Mouse (Mus musculus) erythroid progenitor cell, adult 5-6 weeks (primary cell): ENCODE results near the gene Elf5. TPM values are rescaled to one million over a fixed set of nuclear protein-coding genes. Genes with fewer than 3 reads are reported as not detected.

Experiments used
- ATAC-seq: replicated peaks from 2 replicates; pipeline ENCODE4 v1.8.0; 2016; ENCODE audit warnings: moderate number of reproducible peaks, mild to moderate bottlenecking, moderate TSS enrichment, inconsistent platforms; ENCODE audit not compliant: poor library complexity, low FRiP score, severe bottlenecking
- total RNA-seq, 2 experiments: library from RNA; stranded (forward) in 1 of 2; stranded (reverse) in 1 of 2; fragments of 150-400 nt in 1 of 2; fragments of 186-747, 209-891 nt in 1 of 2; gene quantifications; 2 replicates each; pipeline versions ENCODE4 v1.2.3 to v1.2.4; 2015 to 2017; ENCODE audit warnings: low replicate concordance in 2 of 2

Elf5 gene
- total RNA-seq (2015; ENCODE audit: low replicate concordance) (not detected in 2 replicates), total RNA-seq (2017; ENCODE audit: low replicate concordance) (not detected in 2 replicates)

- ATAC-seq = no peak
These were observed at the start of gene Elf5 for GRCm38 (mm10) chr2:103411348-103411747. Elf5 (plus strand) TSS chr2:103411688.

GRCm38 (mm10) chr2:103372541-103372940 is 38.9 kb upstream of the Elf5 start:
- no peak for ATAC-seq

DNA sequence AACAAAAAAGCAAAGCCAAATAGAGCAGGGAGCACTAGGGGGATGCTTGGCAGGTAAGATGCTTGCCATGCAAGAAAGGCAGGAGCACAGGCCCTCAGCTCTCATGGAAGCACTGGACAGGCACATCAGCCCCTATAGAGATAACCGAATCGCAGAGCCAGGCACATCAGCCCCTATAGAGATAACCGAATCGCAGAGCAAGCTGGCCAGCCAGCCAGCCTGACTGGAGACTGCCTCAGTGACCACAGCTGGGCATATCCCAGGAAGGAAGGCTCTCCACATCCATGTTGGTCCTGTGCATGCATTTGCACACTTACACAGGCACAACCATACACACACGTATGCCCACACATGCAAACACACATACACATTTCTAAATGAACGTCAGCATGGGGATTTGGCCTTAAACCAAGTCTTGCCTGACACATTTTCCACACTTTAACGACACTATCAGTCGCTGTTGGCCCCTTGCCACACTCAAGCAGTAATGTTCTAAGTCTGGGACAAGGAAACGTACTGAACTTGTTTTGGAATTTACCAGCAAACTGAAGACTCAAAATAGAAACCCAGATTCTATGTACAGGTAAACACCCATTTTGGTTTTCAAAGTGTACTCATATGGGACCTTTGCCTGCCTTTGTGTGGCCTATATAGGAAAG is 31.9 kb upstream of the Elf5 start:
- no peak for ATAC-seq

DNA sequence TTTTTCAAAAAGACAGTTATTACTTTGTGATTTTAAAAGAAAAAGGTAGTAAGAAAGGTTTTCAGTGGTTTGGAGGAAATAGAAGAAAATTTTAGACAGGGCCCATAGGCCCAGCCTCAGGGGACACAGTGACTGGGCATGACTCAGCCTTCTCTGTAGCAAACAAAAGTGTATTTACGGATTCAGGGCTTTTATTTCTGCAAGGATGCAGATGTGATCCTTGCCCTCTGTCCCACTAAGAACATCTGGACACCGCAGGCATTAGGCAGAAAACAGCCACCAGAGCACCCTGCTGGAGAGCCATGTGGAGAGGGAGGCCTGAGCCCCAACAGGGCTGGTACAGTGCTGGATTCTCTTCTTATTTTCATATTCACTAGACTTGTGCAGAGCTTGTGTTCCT is 29.3 kb upstream of the Elf5 start:
- ATAC-seq = no peak

DNA sequence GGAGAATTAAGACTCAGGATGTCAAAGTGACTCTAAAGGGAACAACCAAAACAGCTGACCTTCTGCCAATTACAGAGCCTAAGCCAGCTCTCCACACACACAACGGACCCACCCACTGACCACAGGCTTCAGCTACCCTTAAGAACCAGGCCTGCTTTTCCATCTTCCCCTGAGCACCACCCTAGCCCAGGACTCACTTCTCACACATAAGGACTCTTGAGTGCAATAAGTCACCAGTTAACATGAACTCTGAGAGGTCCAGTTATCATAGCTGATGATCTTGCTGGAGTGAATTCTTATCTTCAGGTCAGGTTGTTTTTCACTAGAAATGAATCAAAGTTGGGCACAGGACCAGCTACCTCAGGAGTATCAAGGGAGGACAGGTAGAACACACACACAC is 23.6 kb upstream of the Elf5 start:
- ATAC-seq = no peak

GRCm38 (mm10) chr2:103388311-103388710 is 23.2 kb upstream of the Elf5 start:
- no peak for ATAC-seq

DNA sequence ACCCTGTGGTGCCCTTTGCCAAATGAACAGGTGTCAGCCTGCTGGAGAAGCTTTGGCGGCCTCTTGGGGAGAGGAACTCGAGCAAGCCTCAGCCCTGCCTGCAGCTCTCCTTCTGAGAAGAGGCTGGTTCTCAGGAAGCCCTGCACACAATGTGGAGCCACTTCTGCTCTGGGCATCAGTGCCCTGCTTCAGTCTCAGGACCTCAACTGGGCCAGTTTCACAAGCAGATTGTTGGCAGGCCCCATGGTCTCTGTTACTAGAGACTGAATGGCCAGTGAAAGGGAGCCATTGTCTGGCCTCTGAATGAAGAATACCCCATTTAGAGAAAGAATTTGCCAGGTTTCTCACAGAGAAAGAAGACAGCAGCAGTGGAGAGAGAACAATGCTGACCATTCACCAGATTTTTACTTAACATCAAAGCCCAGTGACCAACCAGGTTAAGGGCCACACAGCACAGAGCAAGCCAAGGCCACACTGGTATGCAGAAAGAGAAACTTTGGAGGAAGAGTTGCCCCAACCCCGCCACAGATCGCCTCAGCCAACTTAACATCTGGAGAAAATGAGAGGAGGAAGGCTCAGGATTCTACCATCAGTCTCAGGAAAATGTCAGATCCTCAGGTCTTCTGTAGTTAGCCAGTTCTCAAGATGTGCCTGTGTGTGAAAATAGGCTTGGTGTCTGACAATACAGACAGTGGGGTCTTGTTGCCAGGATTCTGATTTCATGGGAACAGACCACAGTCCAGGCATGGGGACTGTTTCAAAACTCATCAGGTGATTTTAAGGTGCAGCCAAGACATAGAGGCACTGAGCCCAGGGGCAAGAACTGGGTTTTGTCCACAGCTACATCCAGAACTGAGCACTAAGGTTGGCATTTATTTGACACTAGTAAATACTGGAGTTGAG is 21.2 kb upstream of the Elf5 start:
- no peak for ATAC-seq

DNA sequence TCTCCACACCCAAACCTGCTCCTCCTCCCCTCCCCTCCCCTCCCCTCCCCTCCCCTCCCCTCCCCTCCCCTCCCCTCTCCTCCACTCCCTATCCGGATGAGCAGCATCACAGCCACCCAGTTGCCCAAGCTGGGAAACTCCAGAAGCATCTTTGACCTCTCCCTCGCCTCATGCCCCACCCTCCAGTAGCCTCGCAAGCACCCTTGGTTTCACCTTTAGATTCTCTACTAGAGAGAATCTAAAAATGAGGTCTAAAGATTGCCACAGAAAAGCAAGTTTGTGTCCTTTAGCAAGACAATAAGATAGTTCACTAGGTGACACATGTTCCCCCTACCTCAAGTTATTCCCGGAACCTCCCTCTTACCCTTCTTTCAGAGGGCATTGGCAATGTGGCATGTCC is 19.9 kb upstream of the Elf5 start:
- ATAC-seq = no peak

DNA sequence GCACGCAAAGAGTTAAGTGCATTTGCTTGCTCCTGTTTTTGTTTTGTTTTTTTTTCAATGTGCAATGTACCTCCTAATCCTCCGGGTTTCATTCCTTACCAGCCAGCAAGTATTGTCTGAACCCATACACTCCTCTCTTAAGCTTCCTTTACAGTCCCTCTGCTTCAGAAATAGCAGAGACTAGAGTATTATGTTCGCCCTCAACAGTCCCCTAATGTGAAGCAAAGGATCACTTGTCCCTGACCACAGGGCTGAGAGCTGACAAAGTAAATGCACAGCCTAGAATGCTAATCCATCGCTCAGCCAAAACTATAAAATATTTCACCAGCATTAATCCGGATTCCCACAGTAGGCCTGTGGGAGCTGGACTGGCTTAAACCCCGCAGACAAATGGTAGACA is 13.4 kb upstream of the Elf5 start:
- no peak for ATAC-seq

DNA sequence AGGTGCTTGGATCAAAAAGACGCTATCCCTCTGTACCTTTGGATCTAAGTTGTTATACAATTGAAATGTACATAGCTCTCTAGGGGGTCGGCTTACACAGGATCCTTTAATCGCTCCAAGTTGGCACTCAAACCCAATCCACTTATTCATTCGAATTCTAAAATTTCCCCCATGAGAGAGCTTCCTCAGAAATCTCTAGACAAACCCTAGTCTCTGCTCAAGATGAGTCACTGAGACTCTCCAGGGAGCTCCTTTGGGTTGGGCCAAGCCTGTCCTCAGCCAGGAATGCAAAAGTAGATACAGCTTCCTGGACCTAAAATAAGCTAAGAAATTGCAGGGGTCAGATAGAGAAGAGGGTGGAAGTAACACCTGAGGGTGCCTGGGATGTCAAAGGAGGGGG is 10.8 kb upstream of the Elf5 start:
- ATAC-seq = no peak

DNA sequence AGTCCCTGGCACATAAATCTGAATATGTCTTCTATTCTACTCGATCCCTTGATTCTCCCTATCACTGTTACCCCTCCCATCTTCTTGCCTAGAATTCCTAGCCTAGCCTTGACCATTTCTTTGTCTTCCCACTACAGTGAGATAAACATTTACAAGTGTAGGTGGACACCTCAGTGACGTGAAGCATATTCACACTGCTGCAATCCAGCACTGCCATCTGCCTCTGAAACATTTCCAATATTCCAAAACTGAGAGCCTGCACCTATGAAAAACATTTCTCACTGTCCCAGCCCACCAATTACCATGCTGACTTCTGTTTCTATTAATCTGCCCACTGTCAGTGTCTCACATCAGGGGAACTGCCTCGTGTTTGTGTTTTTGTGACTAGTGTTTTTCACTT is 5.2 kb upstream of the Elf5 start:
- no peak for ATAC-seq

DNA sequence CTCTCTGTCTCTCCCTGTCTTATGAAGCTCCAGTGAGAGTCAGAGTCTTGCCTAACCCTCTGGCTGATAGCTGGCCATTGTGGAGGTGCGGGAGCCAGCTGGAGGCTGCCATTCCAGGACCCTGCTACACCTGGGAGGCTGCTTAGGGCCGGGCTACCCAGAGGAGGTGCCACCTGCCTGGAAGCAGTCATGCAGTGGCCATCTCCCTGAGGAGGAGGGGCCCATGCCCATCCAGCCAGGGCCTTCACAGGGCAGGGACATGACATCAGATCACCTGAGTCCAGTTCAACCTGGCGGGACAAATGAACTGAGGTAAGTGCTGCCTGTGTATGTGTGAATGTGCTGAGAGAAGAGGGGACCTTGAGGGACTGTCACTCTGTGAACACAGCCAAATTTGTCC is 328 bp downstream of the Elf5 start:
- ATAC-seq = no peak

DNA sequence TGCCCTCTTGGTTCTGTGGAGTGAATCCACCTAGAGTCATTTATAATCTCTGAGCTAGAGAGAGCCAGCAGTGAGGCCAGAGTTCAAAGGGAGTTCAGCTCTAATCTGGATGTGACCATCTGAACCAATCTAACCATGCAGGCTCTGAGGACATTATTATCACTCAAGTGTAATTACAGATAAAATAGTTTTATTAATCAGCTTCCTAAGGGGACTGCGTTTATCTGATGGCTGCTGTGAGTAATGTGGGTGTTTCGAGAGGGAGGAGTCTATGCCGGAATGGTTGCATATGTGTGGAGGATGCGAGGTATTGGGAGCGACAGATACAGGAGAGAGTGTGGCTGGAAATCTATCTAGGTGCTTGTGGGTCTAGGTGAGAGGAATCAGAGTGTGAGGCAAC is 1.9 kb downstream of the Elf5 start:
- no peak for ATAC-seq

DNA sequence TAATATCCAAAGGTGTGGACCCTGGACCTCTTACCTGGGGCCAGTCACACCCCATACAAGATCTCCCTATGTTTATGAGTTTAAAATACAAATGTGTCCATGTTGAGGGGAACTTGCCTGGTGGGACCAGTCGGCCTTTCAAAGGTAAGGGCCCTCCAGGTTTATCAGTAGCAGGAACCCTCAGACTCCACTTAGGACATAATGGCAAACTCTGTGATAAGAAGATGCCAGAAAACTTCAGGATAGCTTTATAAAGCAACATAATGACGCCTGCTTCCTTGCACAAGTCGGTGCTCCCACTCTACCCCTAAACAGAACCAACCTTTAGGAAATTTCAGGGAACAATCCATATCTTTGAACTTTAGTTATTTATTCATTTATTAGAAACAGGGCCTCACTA is 4.3 kb downstream of the Elf5 start:
- ATAC-seq = no peak

DNA sequence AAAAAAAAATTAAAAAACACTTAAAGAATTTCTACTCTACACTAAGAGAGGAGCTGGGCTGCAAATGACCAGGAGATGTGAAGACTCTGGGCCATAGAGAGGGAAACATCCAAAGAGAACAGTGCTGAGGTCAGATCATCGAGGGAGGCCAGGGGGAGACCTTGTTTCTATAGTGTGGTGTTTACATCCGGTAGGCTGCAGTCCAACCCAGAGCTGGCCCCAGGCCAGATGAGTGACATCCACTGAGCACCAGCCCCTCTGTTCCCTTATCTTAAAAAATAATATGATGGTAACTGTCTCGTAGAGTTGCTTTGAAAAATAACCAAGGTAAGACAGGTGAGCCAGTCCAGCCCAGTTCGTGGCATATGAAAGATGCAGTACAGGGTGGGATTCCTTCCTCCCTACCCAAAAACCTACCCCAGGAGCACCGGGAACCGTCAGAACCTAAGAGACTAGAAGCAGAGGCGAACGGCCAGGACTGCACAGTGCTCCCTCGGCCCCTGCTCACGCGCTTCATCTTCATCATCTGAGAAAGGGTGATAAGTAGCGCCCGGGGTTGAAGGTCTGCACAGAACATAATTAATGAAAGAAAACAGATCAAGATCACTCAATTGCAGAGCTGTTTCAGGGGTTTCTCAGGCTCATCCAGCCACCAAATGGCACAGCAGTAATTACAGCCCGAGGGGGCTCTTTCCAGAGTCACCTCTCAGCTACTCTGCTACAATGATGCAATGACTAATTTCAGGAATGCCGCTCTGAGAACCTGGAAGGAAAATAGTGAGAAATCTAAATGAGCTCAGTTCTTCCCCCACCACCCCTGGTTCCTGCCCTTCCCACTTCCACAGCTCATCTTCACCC is 9.4 kb downstream of the Elf5 start:
- no peak for ATAC-seq

- ATAC-seq = no peak
These were observed 12.4 kb downstream of the Elf5 start for GRCm38 (mm10) chr2:103423884-103424283.

- peak; percentile 75 for ATAC-seq
These were observed 13.0 kb downstream of the Elf5 start for GRCm38 (mm10) chr2:103424349-103425026.

- ATAC-seq = no peak
These were observed 14.1 kb downstream of the Elf5 start for GRCm38 (mm10) chr2:103425456-103426063.

- no peak for ATAC-seq
These were observed 16.9 kb downstream of the Elf5 start for GRCm38 (mm10) chr2:103428356-103428755.
